Mouse (Mus musculus) embryo, embryonic 9.5 days (tissue): ENCODE results near the gene Wnt8b.

ENCODE experiments used
- DNase-seq: peaks from one replicate; pipeline ENCODE4 v3.0.0-alpha.2; 2017; ENCODE audit errors: extremely low spot score

Gene Wnt8b

GRCm38 (mm10) chr19:44562652-44563206, 69.5 kb downstream of the Wnt8b start, which contains the start of gene Hif1an:
Gene Hif1an, plus strand, starts transcription at chr19:44562850.
- DNase-seq, result peak; percentile 95
